Mouse (Mus musculus) liver, embryonic 11.5 days (tissue): ENCODE measurements around the gene C1qtnf12. TPM values are rescaled to one million over a fixed set of nuclear protein-coding genes. Genes with fewer than 3 reads are reported as not detected.
A peak's percentile ranks its signal among the peaks of the same experiment; 100 is the strongest.

ENCODE experiments used
- ATAC-seq: fragments of 200-750 bp; cut with Nextera tagmentation; replicated peaks from 2 replicates; pipeline ENCODE4 v1.8.0; 2017; ENCODE audit warnings: moderate number of reproducible peaks, mild to moderate bottlenecking, moderate TSS enrichment, moderate library complexity; ENCODE audit not compliant: low FRiP score
- DNase-seq: peaks from one replicate; pipeline ENCODE4 v3.0.0-alpha.2; 2017; ENCODE audit warnings: low spot score
- H3K27ac ChIP-seq: fragments of 300-500 bp; sonication (generic); 2 replicates; pipeline ENCODE4 v1.5.1; 2014; ENCODE audit warnings: mild to moderate bottlenecking, low read depth, low read length, control low read depth
- H3K27me3 ChIP-seq: fragments of 300-500 bp; sonication (generic); replicated peaks from 2 replicates; pipeline ENCODE4 v1.6.1; 2014; ENCODE audit warnings: low read length, mixed read lengths; ENCODE audit not compliant: control insufficient read depth, insufficient read depth
- H3K36me3 ChIP-seq: fragments of 300-500 bp; sonication (generic); 2 replicates; pipeline ENCODE4 v1.6.1; 2014; ENCODE audit warnings: mild to moderate bottlenecking, low read length, moderate library complexity, mixed read lengths; ENCODE audit not compliant: control insufficient read depth, insufficient read depth
- H3K4me1 ChIP-seq: fragments of 300-500 bp; sonication (generic); replicated peaks from 2 replicates; pipeline ENCODE4 v1.6.1; 2014; ENCODE audit warnings: low read length, mixed read lengths; ENCODE audit not compliant: control insufficient read depth, insufficient read depth
- H3K4me2 ChIP-seq: fragments of 300-500 bp; sonication (generic); 2 replicates; pipeline ENCODE4 v1.6.1; 2014; ENCODE audit warnings: mild to moderate bottlenecking, control low read depth, moderate library complexity
- H3K4me3 ChIP-seq: fragments of 300-500 bp; sonication (generic); 2 replicates; pipeline ENCODE4 v1.5.1; 2014; ENCODE audit warnings: low read depth, low read length, control low read depth
- H3K9ac ChIP-seq: fragments of 300-500 bp; sonication (generic); 2 replicates; pipeline ENCODE4 v1.6.1; 2014; ENCODE audit warnings: low read depth, low read length, control low read depth
- H3K9me3 ChIP-seq: fragments of 300-500 bp; sonication (generic); 2 replicates; pipeline ENCODE4 v1.6.1; 2016; ENCODE audit warnings: low read length, inconsistent platforms, mixed read lengths; ENCODE audit not compliant: control insufficient read depth
- WGBS: fragments of 180-500 bp; shearing (Covaris S2); extraction: QIAGEN DNeasy Blood & Tissue Kit; methylation state at CpG from one replicate; pipeline ENCODE4 v1.1.7; 2014; 5-methylcytosine and 5-hydroxymethylcytosine counted together
- polyA plus RNA-seq: library from polyadenylated mRNA; unstranded; fragments of >200 nt; fragmentation: Nextera tagmentation; extraction: Ambion mirVana; gene quantifications from 2 replicates; pipeline ENCODE4 v1.2.1, GENCODE M21; 2014

Gene C1qtnf12
- polyA plus RNA-seq, 1 experiment from 2014 or later, result 59.0 TPM

DNA sequence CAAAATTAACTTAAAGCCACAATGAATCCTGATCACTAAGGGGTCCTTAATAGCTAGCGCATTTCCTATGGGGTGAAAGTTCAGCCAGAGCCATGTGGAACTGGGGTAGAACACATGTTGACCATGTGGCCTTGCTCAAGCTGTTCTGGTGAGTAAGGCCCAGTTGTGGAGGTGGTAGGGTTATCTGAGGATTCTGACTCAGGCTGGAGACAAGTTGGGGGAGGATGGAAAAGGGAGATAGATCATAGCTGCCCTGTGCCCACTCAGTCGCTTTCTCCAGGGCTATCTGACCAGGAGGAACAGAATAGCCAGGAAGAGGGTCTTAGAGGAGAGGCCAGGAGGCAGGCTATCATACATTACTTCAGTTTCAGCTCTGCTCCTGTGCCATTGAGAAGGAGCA lies 52.3 kb downstream of the C1qtnf12 start:
- no peaks in the 10 kb centered on the region for H3K4me1 ChIP-seq
- H3K9ac ChIP-seq, result no peak overlapping the region
- DNase-seq, result no peak
- no peak overlapping the region for H3K4me2 ChIP-seq
- peak; percentile 6; the same call in 1 of the 2 replicates for ATAC-seq
- H3K36me3 ChIP-seq, result peaks cover 24% of the 10 kb centered on the region; the same call in 1 of the 2 replicates
- 76% methylated on average over 2 of the region's 2 CpGs for WGBS
- H3K9me3 ChIP-seq, result no peaks in the 10 kb centered on the region
- no peak overlapping the region for H3K4me3 ChIP-seq
- H3K27me3 ChIP-seq, result no peaks in the 10 kb centered on the region
- no peak overlapping the region for H3K27ac ChIP-seq

Other genes with a start within 250 kb of the C1qtnf12 start
- 0.69 and 0.70 TPM in 2 replicates for gene Tmem240, start 227.5 kb upstream of the C1qtnf12 start, polyA plus RNA-seq
- 156 and 161 TPM in 2 replicates for gene Atad3a, start 201.2 kb upstream of the C1qtnf12 start, polyA plus RNA-seq
- gene Vwa1, start 187.6 kb upstream of the C1qtnf12 start, polyA plus RNA-seq, result 1.2 and 1.3 TPM in 2 replicates
- 0.25 and 0.39 TPM in 2 replicates for gene Tmem88b, start 176.4 kb upstream of the C1qtnf12 start, polyA plus RNA-seq
- not detected in 2 replicates for gene Ankrd65, start 171.9 kb upstream of the C1qtnf12 start, polyA plus RNA-seq
- 312 and 326 TPM in 2 replicates for gene Mrpl20, start 159.4 kb upstream of the C1qtnf12 start, polyA plus RNA-seq
- 132 and 140 TPM in 2 replicates for gene Ccnl2, start 149.8 kb upstream of the C1qtnf12 start, polyA plus RNA-seq
- gene Aurkaip1, start 131.0 kb upstream of the C1qtnf12 start, polyA plus RNA-seq, result 199 and 212 TPM in 2 replicates
- gene Mxra8, start 122.6 kb upstream of the C1qtnf12 start, polyA plus RNA-seq, result 14.9 and 16.6 TPM in 2 replicates
- 7.0 and 11.0 TPM in 2 replicates for gene Dvl1, start 114.9 kb upstream of the C1qtnf12 start, polyA plus RNA-seq
- 0.22 and 0.26 TPM in 2 replicates for gene Tas1r3, start 99.0 kb upstream of the C1qtnf12 start, polyA plus RNA-seq
- gene Cptp, start 92.9 kb upstream of the C1qtnf12 start, polyA plus RNA-seq, result 16.4 and 16.9 TPM in 2 replicates
- 79.3 and 86.8 TPM in 2 replicates for gene Ints11, start 92.8 kb upstream of the C1qtnf12 start, polyA plus RNA-seq
- 48.5 and 49.1 TPM in 2 replicates for gene Pusl1, start 70.5 kb upstream of the C1qtnf12 start, polyA plus RNA-seq
- 16.1 and 17.9 TPM in 2 replicates for gene Acap3, start 70.5 kb upstream of the C1qtnf12 start, polyA plus RNA-seq
- 123 TPM in 2 replicates for gene Ube2j2, start 18.5 kb upstream of the C1qtnf12 start, polyA plus RNA-seq
- gene B3galt6, start 30.3 kb downstream of the C1qtnf12 start, polyA plus RNA-seq, result 12.1 and 13.0 TPM in 2 replicates
- gene Sdf4, start 30.6 kb downstream of the C1qtnf12 start, polyA plus RNA-seq, result 130 TPM in 2 replicates
- gene Tnfrsf4, start 51.5 kb downstream of the C1qtnf12 start, polyA plus RNA-seq, result 0.85 TPM in 1 of 2 replicates, not detected in the other
- 0.92 and 1.0 TPM in 2 replicates for gene Tnfrsf18, start 63.8 kb downstream of the C1qtnf12 start, polyA plus RNA-seq
- 0.12 and 0.56 TPM in 2 replicates for gene Ttll10, start 97.1 kb downstream of the C1qtnf12 start, polyA plus RNA-seq
- gene 9430015G10Rik, start 147.7 kb downstream of the C1qtnf12 start, polyA plus RNA-seq, result 34.5 and 39.4 TPM in 2 replicates
- 0.16 and 0.30 TPM in 2 replicates for gene Rnf223, start 168.2 kb downstream of the C1qtnf12 start, polyA plus RNA-seq
- gene Agrn, start 235.2 kb downstream of the C1qtnf12 start, polyA plus RNA-seq, result 31.6 and 35.5 TPM in 2 replicates
- gene Isg15, start 238.5 kb downstream of the C1qtnf12 start, polyA plus RNA-seq, result 0.47 and 0.51 TPM in 2 replicates
- gene AW011738, start 241.0 kb downstream of the C1qtnf12 start, polyA plus RNA-seq, result 0.08 and 0.73 TPM in 2 replicates